Mouse (Mus musculus) testis, adult 2 months (tissue): ENCODE results near the gene Arhgap35. TPM values are rescaled to one million over a fixed set of nuclear protein-coding genes. Genes with fewer than 3 reads are reported as not detected.
A peak's percentile ranks its signal among the peaks of the same experiment; 100 is the strongest.
"Not testable (repeated sequence)": the region's sequence is repeated elsewhere in the genome, so short reads cannot be mapped to it uniquely, and the experiment has no call there.

Source experiments
- H3K27ac ChIP-seq: fragments of 200-500 bp; 2 replicates; pipeline ENCODE4 v1.5.1; 2012; ENCODE audit warnings: low read depth, low read length; ENCODE audit not compliant: control insufficient read depth, insufficient read depth
- H3K27me3 ChIP-seq: fragments of 200-500 bp; 2 replicates; pipeline ENCODE4 v1.6.1; 2012; ENCODE audit warnings: mild to moderate bottlenecking, low read length, moderate library complexity; ENCODE audit not compliant: control insufficient read depth, insufficient read depth
- H3K36me3 ChIP-seq: fragments of 200-500 bp; 2 replicates; pipeline ENCODE4 v1.6.1; 2012; ENCODE audit warnings: mild to moderate bottlenecking, low read length; ENCODE audit not compliant: control insufficient read depth, insufficient read depth
- H3K4me1 ChIP-seq: fragments of 200-500 bp; 2 replicates; pipeline ENCODE4 v1.6.1; 2012; ENCODE audit warnings: low read length; ENCODE audit not compliant: control insufficient read depth, insufficient read depth
- H3K4me3 ChIP-seq: fragments of 200-500 bp; 2 replicates; pipeline ENCODE4 v1.5.1; 2012; ENCODE audit warnings: low read depth, mild to moderate bottlenecking, low read length, moderate library complexity, mixed read lengths; ENCODE audit not compliant: control insufficient read depth
- CTCF ChIP-seq: fragments of 200-500 bp; IDR thresholded peaks from 2 replicates; pipeline ENCODE4 v1.5.1; 2012; ENCODE audit warnings: low read depth, mild to moderate bottlenecking, inconsistent platforms, low read length, moderate library complexity; ENCODE audit not compliant: control insufficient read depth, insufficient read depth, insufficient replicate concordance
- POLR2A ChIP-seq: fragments of 200-500 bp; IDR thresholded peaks from 2 replicates; pipeline ENCODE4 v1.6.1; 2012; ENCODE audit warnings: low read depth, mild to moderate bottlenecking, inconsistent platforms, low read length, moderate library complexity; ENCODE audit not compliant: control insufficient read depth
- polyA plus RNA-seq: library from polyadenylated mRNA; depleted of rRNA; stranded (reverse); fragments of >200 nt; gene quantifications from 2 replicates; pipeline ENCODE4 v1.2.3, GENCODE M21; 2012

Arhgap35 gene
- polyA plus RNA-seq, 1 experiment = 21.7 TPM

- Histone ChIP-seq H3K36me3 (no peaks in the 10 kb centered on the region; the same call in 1 of the 2 replicates), H3K27ac (peak overlapping the region; percentile 96), H3K4me1 (peaks cover 26% of the 10 kb centered on the region), H3K4me3 (peak overlapping the region; percentile 85), H3K27me3 (no peaks in the 10 kb centered on the region; the same call in 1 of the 2 replicates)
- TF ChIP-seq POLR2A (no peak), CTCF (no peak)
Observed at GRCm38 (mm10) chr7:16614171-16614887, 464 bp downstream of the Arhgap35 start.

DNA sequence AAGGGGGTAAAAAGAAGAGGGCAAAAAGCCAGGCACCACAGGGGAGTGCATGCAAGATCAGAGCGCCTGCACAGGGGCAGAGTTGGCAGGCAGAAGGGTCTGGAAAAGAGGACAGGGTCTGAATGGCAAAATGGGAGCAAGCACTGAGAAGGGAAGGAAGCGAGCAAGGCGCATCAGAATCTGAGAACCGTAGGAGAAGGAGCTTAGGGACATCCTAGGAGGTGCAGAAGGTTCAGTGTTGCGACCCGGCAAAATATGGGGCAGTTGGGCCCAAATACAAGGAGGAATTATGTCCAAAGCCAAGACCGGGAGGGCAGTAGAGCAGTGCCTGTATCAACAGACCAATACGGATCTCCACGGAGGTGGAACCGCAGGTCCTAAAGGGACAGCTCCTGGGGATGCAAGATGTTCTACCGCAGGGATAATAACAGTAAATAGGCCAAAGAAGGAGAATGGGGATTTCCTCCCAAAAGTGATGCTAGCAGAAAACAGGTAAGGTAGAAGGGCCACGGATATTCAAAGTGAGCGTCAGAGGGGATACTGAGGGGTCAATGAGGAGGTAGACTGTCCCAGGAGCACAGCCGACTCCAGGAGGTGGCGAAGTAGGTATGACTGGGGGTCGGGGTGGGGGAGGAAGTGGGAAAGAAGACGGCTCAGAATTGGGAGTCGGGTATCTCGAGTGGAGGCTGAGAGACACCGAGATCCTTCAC, 1.2 kb downstream of the Arhgap35 start:
- H3K27me3 ChIP-seq = no peaks in the 10 kb centered on the region
- no peaks in the 10 kb centered on the region; the same call in 1 of the 2 replicates for H3K36me3 ChIP-seq
- H3K27ac ChIP-seq = peak overlapping the region; percentile 92
- H3K4me1 ChIP-seq = peaks cover 21% of the 10 kb centered on the region
- peak overlapping the region; percentile 85 for H3K4me3 ChIP-seq
- TF ChIP-seq CTCF = no peak
- TF ChIP-seq POLR2A = no peak

DNA sequence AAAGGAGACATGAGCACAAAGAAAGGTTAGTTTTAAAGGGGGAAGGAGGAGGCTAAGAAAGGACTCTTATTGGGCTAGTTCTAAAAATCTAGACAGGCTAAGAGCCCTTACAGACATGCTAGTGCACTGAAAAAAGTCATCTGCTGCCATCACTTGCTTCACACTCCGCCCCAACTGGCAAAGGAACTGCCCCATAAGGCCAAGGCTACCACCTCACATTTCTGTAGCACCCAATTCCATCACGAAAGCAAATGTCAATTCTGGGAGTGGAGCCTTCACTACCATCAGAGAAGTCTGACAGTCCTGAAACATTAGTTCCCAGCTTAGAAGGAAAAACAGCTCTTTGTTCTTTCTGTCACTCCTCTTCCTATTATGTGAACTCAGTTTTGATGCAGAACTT, 4.4 kb downstream of the Arhgap35 start:
- Histone ChIP-seq H3K36me3 (no peaks in the 10 kb centered on the region; the same call in 1 of the 2 replicates), H3K27ac (no peak overlapping the region)
- TF ChIP-seq POLR2A = no peak
- TF ChIP-seq CTCF = no peak

DNA sequence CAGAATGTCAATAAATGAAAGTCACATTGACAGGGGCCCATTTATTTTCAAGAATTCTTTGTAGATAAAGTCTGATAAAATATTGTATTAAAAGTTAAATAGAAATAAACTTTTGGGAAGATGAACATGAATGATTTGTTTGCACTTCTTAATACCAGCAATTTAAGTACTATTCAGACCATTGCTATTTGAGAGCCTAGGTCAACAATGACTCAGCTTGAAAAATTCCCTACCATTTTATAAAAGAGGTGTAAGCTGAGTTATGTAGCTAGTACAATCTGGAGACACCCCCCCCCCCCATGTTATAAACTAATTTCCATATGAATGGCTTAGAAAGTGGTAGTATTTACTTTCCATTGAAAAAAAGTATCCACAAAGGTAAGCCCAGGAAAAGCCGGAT, 5.8 kb downstream of the Arhgap35 start:
- peaks cover 10% of the 10 kb centered on the region for H3K4me1 ChIP-seq
- TF ChIP-seq CTCF = no peak
- TF ChIP-seq POLR2A = no peak
- H3K27ac ChIP-seq = no peak overlapping the region
- H3K36me3 ChIP-seq = no peaks in the 10 kb centered on the region; the same call in 1 of the 2 replicates
- H3K27me3 ChIP-seq = no peaks in the 10 kb centered on the region
- H3K4me3 ChIP-seq = no peak overlapping the region

More for the DNA sequence above, 4.4 kb downstream of the Arhgap35 start:
- Histone ChIP-seq H3K27me3 (no peaks in the 10 kb centered on the region), H3K4me3 (no peak overlapping the region), H3K4me1 (peaks cover 10% of the 10 kb centered on the region)

DNA sequence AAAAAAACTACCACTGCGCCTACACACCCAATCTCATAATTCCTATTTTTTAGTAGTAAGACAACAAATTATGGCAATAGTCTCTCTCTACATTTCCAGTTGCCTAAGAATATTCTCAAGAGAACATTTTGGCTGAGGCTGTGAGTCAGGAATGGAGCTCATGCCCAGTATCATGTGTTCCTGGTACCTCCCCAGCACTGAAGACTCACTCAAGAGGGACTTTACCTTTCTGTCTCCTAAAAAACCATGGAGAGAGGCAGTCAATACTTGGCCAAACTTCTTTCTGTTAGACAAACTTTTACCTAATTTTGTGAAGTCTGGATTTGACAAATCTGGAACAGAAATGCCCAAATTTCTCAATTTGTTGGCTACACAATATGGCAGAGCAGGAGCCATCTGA, 6.7 kb downstream of the Arhgap35 start:
- Histone ChIP-seq H3K27ac (no peak overlapping the region), H3K4me3 (no peak overlapping the region), H3K27me3 (no peaks in the 10 kb centered on the region), H3K36me3 (no peaks in the 10 kb centered on the region; the same call in 1 of the 2 replicates), H3K4me1 (peaks cover under 1% of the 10 kb centered on the region; the same call in 1 of the 2 replicates)
- TF ChIP-seq CTCF = no peak
- TF ChIP-seq POLR2A = no peak

DNA sequence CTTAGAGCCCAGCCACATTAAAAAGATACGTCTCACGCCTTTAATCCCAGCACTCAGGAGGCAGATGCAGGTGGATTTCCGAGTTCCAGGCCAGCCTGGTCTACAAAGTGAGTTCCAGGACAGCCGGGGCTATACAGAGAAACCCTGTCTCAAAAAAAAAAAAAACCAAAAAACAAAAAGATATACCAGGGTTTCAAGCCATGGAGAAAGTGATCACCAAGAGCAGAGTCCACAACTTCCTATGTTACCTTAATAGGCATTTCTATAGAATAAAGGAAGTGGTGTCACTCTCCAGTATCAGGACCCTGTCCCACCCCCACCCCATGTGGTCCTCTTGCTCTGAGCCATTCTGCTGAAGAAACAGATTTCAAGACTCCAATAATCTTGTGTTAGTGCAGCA, 8.0 kb downstream of the Arhgap35 start:
- not testable (repeated sequence) for H3K4me1 ChIP-seq, H3K27me3 ChIP-seq, H3K27ac ChIP-seq, H3K4me3 ChIP-seq, H3K36me3 ChIP-seq

DNA sequence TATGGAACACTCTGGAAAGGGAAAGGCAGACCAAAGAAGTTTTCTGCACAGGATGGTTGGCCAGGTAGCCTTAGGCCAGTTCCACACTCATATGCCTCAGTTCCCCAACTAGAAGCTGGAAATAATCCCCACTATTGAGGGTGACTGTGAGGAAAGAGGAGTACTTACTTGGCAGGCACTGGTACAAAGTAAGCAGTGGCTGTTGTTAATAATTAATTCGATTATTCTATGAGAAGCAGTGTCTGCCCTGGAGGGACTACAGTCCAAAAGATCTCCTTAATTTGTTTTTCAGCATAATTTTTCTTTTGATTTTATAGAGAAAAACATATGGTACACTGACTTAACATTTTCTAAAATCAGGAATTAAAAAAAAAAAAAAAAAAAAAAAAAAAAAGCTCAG, 10.7 kb downstream of the Arhgap35 start:
- TF ChIP-seq POLR2A = no peak
- TF ChIP-seq CTCF = no peak

More for the DNA sequence above, 10.7 kb downstream of the Arhgap35 start:
- Histone ChIP-seq H3K27ac (no peak overlapping the region), H3K36me3 (no peaks in the 10 kb centered on the region), H3K4me1 (no peaks in the 10 kb centered on the region), H3K27me3 (no peaks in the 10 kb centered on the region), H3K4me3 (no peak overlapping the region)
